ENCODE assay signal across 7 mouse cellular contexts in the genomic region with DNA sequence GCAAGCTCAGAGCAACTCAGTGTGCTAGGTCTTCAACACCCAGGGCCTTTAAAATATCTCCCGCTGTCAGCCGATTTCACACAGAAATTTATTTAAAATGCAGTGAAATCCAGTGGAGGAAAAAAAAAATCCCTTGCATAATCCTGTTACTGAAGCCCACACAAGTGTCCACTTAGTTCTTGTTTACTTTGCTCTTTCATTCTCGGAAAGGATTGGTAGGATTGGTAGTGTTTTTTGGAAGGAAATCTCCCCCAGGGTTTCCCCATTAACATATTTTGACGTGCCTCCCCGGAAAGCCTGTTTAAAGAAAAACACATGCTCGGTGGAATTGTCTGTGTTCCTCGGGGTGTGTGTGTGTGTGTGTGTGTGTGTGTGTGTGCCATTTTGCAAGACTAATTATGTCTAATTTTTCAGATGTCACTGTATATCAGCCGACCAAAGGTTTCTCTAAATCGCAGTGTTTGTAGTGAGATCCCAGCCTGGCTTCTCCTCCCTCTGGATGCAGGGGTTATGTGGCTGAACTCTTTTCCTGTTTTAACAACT. TPM values are rescaled to one million over a fixed set of nuclear protein-coding genes. Genes with fewer than 3 reads are reported as not detected.
DNase-seq lines count a peak whose midpoint lies in the region; ATAC-seq and TF ChIP-seq lines count a peak whose summit lies in the region.

No protein-coding gene starts in this region.

- peak overlapping the region; percentile 53 for H3K4me3 ChIP-seq in lung, embryonic 15.5 days
- peak overlapping the region; percentile 42 for H3K4me3 ChIP-seq in embryonic fibroblast, embryonic 13.5 days (ENCODE audit: insufficient read depth, low read length)
- H3K4me3 ChIP-seq in intestine, postnatal 0 days (ENCODE audit: low read depth, low read length) = peak overlapping the region; percentile 53
- H3K4me3 ChIP-seq in midbrain, embryonic 15.5 days = peak overlapping the region; percentile 44

- whole genome bisulfite sequencing in lung, embryonic 15.5 days = 5% methylated on average over 9 of the region's 9 CpGs
- 21% methylated on average over 9 of the region's 9 CpGs for WGBS in intestine, postnatal 0 days
- 4% methylated on average over 9 of the region's 9 CpGs for WGBS in midbrain, embryonic 15.5 days

- peak; percentile 12; the same call in 1 of the 2 replicates for ATAC-seq in lung, embryonic 15.5 days (ENCODE audit: borderline replicate concordance, extremely low read depth, low FRiP score, low TSS enrichment)
- ATAC-seq in intestine, postnatal 0 days = no peak
- no peak; the same call in none of the 2 replicates for ATAC-seq in midbrain, embryonic 15.5 days (replicated peaks)

- TF ChIP-seq POLR2A in embryonic fibroblast, embryonic 13.5 days (IDR thresholded peaks at IDR 0.05; ENCODE audit: low read depth, low read length) = no peak

- peaks cover 9% of the 10 kb centered on the region for H3K4me1 ChIP-seq in lung, embryonic 15.5 days
- no peaks in the 10 kb centered on the region for H3K4me1 ChIP-seq in embryonic fibroblast, embryonic 13.5 days (ENCODE audit: control insufficient read depth, insufficient read depth, low read length)
- H3K4me1 ChIP-seq in intestine, postnatal 0 days (replicated peaks; ENCODE audit: control insufficient read depth, insufficient read depth, low read length) = 0 out of 2 replicates have a peak, but pooled peaks cover 4% of the 10 kb centered on the region
- peaks cover 17% of the 10 kb centered on the region for H3K4me1 ChIP-seq in midbrain, embryonic 15.5 days

- no peak for TF ChIP-seq CTCF in embryonic fibroblast, embryonic 13.5 days (IDR thresholded peaks at IDR 0.05; ENCODE audit: borderline replicate concordance, insufficient read depth, low read length)
- no peak for TF ChIP-seq CTCF in intestine, postnatal 0 days (IDR thresholded peaks at IDR 0.05; ENCODE audit: low read depth)

- peak overlapping the region; percentile 57 for H3K9ac ChIP-seq in lung, embryonic 15.5 days
- H3K9ac ChIP-seq in intestine, postnatal 0 days (ENCODE audit: low read depth, low read length) = peak overlapping the region; percentile 51
- peak overlapping the region; percentile 41; the same call in 1 of the 2 replicates for H3K9ac ChIP-seq in midbrain, embryonic 15.5 days

- H3K4me2 ChIP-seq in lung, embryonic 15.5 days = peak overlapping the region; percentile 95
- H3K4me2 ChIP-seq in intestine, postnatal 0 days (replicated peaks; ENCODE audit: low read depth) = peak overlapping the region; percentile 92
- peak overlapping the region; percentile 94 for H3K4me2 ChIP-seq in midbrain, embryonic 15.5 days

- no peaks in the 10 kb centered on the region for H3K9me3 ChIP-seq in lung, embryonic 15.5 days
- H3K9me3 ChIP-seq in intestine, postnatal 0 days (ENCODE audit: control insufficient read depth) = 0 out of 2 replicates have a peak, but pooled peaks cover 2% of the 10 kb centered on the region
- no peaks in the 10 kb centered on the region for H3K9me3 ChIP-seq in midbrain, embryonic 15.5 days

- no peaks in the 10 kb centered on the region for H3K36me3 ChIP-seq in lung, embryonic 15.5 days
- no peaks in the 10 kb centered on the region for H3K36me3 ChIP-seq in intestine, postnatal 0 days (ENCODE audit: control insufficient read depth, insufficient read depth)
- H3K36me3 ChIP-seq in midbrain, embryonic 15.5 days (replicated peaks) = no peaks in the 10 kb centered on the region

- H3K27me3 ChIP-seq in lung, embryonic 15.5 days = no peaks in the 10 kb centered on the region
- H3K27me3 ChIP-seq in intestine, postnatal 0 days (replicated peaks; ENCODE audit: control insufficient read depth, insufficient read depth, low read length) = no peaks in the 10 kb centered on the region
- H3K27me3 ChIP-seq in midbrain, embryonic 15.5 days (replicated peaks) = peaks cover 12% of the 10 kb centered on the region

- peak overlapping the region; percentile 54; the same call in 1 of the 2 replicates for H3K27ac ChIP-seq in lung, embryonic 15.5 days
- H3K27ac ChIP-seq in embryonic fibroblast, embryonic 13.5 days (ENCODE audit: insufficient read depth, low read length) = no peak overlapping the region
- H3K27ac ChIP-seq in intestine, postnatal 0 days (ENCODE audit: low read depth, low read length) = peak overlapping the region; percentile 89
- no peak overlapping the region for H3K27ac ChIP-seq in midbrain, embryonic 15.5 days

- DNase-seq in lung, postnatal 14 days = no peak
- DNase-seq in cerebellum, adult 9-10 months = no peak
- no peak for DNase-seq in T-cell, adult 2 months (ENCODE audit: low spot score)

RNA-seq across cellular contexts. Expression of a gene that starts 1.0 kb away (rescaled TPM):
- polyA plus RNA-seq in lung, embryonic 15.5 days (2015; fragmentation: Nextera tagmentation; extraction: Ambion mirVana) = 45.7 and 46.3 TPM in 2 replicates
- 40.8 and 51.0 TPM in 2 replicates for polyA plus RNA-seq in embryonic fibroblast, embryonic 13.5 days (2011; ENCODE audit: insufficient read length, low read depth, missing spikeins)
- 56.6 and 58.5 TPM in 2 replicates for polyA plus RNA-seq in intestine, postnatal 0 days (2015; fragmentation: Nextera tagmentation; extraction: Ambion mirVana)
- 12.0 and 12.9 TPM in 2 replicates for polyA plus RNA-seq in midbrain, embryonic 15.5 days (2015; fragmentation: Nextera tagmentation; extraction: Ambion mirVana)

Comparison
In these comparisons a context has a peak if more than half of its experiments do, and no peak if none do; other contexts are left out.
1. H3K27ac ChIP-seq: peak in lung, embryonic 15.5 days (single experiment) and intestine, postnatal 0 days (single experiment); none in embryonic fibroblast, embryonic 13.5 days (single experiment) and midbrain, embryonic 15.5 days (single experiment).
2. Peak in every context shown above with its lines, with median percentiles within 50 percentile points of each other: H3K4me2 ChIP-seq, H3K4me3 ChIP-seq and H3K9ac ChIP-seq.